Mouse (Mus musculus) mature B cell (primary cell): ENCODE results near the gene Olfr125.

Experiments used
- in situ Hi-C: fragments of 300-500 bp; cut with MboI; formaldehyde crosslinking; loops from 2 replicates; pipeline ENCODE4 v1.14.3; 2019

Gene Olfr125

DNA sequence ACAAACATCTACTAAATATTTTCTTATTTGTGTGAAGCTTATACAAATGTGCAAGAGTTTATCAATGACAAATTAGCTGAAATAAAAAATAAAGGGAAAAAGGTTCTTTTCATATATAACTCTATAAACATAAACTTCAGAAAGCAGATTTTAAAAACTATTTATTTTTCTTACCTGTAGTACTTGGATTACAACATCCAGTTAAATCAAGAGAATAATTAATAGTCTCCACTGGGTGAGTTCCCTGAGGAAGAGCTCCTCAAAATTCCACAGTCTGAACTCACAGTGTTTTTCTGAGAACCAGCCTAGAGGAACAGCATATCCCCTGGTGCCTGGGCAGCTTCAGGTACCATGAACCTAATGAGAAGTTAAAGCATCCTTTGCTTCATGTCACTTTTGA is at the start of gene Olfr125:
Gene Olfr125, plus strand, starts transcription at position 301 of the 400 bp plus-strand sequence.
- in situ Hi-C loops, result no loop called here

DNA sequence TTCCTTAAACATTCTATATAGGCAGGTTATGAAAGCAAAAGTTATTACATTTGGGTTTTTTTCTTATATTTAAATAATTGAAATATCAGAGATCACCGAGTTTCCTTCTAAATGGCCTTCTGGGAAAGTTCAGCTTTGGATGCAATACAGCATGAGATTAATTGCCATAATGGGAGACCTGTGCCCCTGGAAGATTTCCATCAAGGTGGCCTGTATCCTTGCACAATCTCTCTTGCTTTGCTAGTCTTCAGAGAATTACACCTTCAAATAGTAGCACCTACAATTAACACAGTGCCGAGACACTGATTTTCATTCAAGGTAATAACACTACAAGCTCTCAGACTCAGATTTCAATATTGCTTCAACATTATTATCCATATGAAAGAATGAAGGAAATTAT is 39.5 kb upstream of the Olfr125 start, which contains the start of gene Olfr123:
Gene Olfr123, plus strand, starts transcription at position 301 of the 400 bp plus-strand sequence.
- in situ Hi-C loops, result no loop called here

DNA sequence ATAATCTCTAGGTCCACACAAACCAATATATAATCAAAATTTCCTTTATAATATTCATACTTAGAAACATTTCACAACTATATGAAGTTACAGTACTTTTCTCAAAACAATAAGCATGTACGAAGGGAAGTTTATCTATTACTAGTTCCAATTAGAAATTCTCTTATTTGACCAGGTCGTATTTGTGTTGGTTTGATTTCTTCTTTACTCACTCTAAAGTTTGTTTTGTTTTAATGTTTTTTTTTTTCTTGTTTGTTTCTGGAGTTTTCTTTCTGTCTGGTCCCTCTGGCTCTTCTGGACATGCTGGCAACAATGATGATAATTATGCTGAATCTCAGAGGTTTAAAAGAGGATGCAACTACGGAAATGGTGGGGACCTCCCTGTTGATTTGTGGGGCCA is 33.2 kb upstream of the Olfr125 start, which contains the start of gene Olfr124:
Gene Olfr124, plus strand, starts transcription at position 301 of the 400 bp plus-strand sequence.
- in situ Hi-C loops, result no loop called here

DNA sequence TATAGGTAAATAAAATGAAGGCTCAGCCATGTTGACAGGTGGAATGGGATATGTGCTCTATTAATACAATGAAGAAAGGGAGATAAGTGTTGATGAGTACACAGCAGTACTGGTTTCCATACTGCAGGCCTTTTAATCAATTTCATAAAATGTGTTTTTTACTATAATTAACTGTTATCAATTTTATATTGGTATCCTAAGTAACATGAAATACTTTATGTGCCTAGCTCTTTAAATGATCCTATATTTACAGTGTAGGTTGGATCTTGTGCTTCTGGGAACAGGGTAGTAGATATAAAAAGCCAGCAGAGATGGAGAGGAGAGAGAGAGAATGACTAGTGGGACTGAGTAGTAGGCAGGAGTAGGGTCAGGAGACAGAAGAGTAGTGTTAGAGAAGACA is 14.4 kb downstream of the Olfr125 start, which contains the start of gene Olfr126:
Gene Olfr126, plus strand, starts transcription at position 301 of the 400 bp plus-strand sequence.
- in situ Hi-C loops, result no loop called here

DNA sequence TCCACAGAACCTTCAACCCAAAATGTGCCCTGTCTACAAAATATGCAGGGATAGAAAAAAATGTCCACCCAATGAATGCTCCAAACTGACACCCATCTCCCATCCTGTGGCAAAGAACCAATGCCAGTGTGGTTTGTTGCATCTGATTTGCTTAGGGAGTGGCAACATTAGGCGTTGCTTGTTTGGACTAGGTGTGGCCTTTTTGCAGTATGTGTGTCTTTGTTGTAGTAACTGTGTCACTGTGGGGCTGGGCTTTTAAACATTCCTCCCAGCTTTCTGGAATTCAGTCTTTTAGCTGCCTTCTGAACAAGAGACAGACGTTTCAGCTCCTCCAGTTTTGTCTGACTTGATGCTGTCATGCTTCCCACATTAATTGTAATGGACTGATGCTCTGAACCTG is 31.2 kb downstream of the Olfr125 start:
- in situ Hi-C loops, result no loop called here

DNA sequence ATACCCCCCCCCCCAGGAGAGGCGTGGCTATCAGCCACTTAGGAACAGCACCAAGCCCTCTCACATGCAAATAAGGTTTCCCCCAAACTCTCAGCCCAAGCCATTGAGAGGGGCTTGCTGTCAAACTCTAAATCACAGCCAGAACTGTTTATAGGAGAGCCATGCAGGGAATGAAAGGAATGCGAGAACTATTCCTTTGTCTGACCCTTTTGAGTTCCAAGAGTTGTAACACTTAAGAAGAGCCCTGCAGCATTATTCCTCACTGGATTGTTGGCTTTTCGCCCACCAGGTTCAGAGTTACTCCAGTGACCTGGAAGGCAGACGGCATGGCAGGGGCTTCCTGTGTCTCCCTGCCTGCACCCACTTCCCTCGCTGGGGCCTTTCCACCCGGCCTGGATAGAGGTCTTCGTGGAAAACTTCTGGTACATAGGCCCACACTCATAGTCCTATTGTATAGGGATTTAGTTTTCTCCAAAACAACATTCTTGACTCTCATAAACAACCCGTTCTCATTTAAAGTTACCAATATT is 37.0 kb downstream of the Olfr125 start:
- in situ Hi-C loops, result no loop called here

DNA sequence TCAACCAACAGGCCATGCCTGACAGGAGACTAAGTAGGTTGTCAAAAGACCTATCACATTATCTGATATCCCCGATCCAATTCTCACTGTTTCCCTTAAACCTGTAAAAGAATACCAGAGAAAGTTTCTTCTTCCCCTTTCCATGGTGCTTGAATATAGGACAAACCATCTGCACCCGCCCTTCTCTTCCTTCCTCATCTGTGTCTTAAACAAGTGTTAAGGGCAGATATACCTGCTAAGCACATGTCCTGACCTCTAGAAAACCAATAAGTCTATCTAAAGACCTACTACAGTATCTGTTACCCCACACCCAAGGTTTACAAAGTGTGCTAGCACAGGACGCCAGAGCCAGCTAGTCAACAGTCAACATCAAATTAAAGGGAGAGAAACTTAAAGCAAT is 41.1 kb downstream of the Olfr125 start:
- in situ Hi-C loops, result no loop called here
